Mouse (Mus musculus) heart, postnatal 0 days (tissue): ENCODE measurements around the gene Prdm1.

Experiments used
- CTCF ChIP-seq: IDR thresholded peaks from 2 replicates; pipeline ENCODE4 v1.5.1; 2016; ENCODE audit warnings: antibody characterized with exemption, control low read depth, low read depth
- EP300 ChIP-seq: IDR thresholded peaks from 2 replicates; pipeline ENCODE4 v1.6.1; 2016; ENCODE audit warnings: antibody characterized with exemption, low read depth

DNA sequence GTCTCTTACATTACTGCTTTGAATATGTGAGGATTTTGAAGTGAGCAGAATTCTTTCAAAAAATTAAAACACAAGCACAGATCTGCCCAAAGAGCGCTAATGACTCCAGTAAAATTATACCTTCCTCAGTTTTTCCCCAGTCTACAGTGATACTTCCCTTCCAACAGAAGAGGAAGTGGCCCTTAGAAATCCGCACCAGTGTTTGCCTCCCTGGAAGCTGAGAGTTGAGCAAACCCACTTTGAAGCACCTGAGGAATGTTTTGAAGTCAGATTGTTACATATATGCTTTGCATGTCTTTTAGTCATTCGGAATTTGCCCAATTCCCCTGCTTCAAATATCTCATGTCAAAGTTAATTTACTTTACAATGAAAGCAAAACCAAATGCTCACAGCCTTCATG, 17.3 kb downstream of the Prdm1 start:
- no peak for TF ChIP-seq CTCF
- no peak for TF ChIP-seq EP300
